Mouse (Mus musculus): ENCODE data around the gene R3hdm1. TPM values are rescaled to one million over a fixed set of nuclear protein-coding genes. Genes with fewer than 3 reads are reported as not detected.

R3hdm1 gene
- total and polyA plus RNA-seq, 3 experiments: 17.7 to 164 (median 106) TPM

GRCm38 (mm10) chr1:128243996-128244726, 141.1 kb downstream of the R3hdm1 start (continued):
- TF ChIP-seq TCF12 (IDR thresholded peaks at IDR 0.05; ENCODE audit: low read depth, low read length): peak; percentile 30; the same call in 1 of the 2 replicates
- TF ChIP-seq POLR2AphosphoS2 (IDR thresholded peaks at IDR 0.05; ENCODE audit: low read length): peak; percentile 81
- TF ChIP-seq POLR2AphosphoS5 (IDR thresholded peaks at IDR 0.05; ENCODE audit: borderline replicate concordance, low read depth, low read length): no peak

GRCm38 (mm10) chr1:128244727-128245355, 141.7 kb downstream of the R3hdm1 start:
- Histone ChIP-seq H3K27ac (ENCODE audit: control insufficient read depth, low read depth, low read length) (peak overlapping the region; percentile 68), H3K4me3 (ENCODE audit: control insufficient read depth in 1 of 2, insufficient read depth in 1 of 2, low read depth in 2 of 2, low read length in 2 of 2) (peak overlapping the region; percentile 73 to 87), H3K36me3 (ENCODE audit: control insufficient read depth in 1 of 2, insufficient read depth in 2 of 2, low read length in 2 of 2) (peaks cover 2 to 14% of the 10 kb centered on the region in 2 experiments), H3K79me2 (ENCODE audit: control insufficient read depth, insufficient read depth, low read length, poor library complexity) (peaks cover 32% of the 10 kb centered on the region), H3K27me3 (ENCODE audit: control insufficient read depth in 1 of 2, insufficient read depth in 2 of 2, low read length in 2 of 2) (no peaks in the 10 kb centered on the region), H3K9ac (ENCODE audit: control insufficient read depth, low read depth, low read length, poor library complexity, severe bottlenecking) (peak overlapping the region; percentile 87), H3K4me1 (ENCODE audit: control insufficient read depth in 1 of 2, insufficient read depth in 2 of 2, low read length in 2 of 2) (peaks cover 2 to 3% of the 10 kb centered on the region in 2 experiments; a peak in 2 of 4 replicates), H3K9me3 (replicated peaks; ENCODE audit: insufficient read depth, low read length) (no peaks in the 10 kb centered on the region)
- DNase-seq (ENCODE audit: low read depth, low spot score): peak; percentile 85
- peak; percentile 74 for TF ChIP-seq MXI1 (IDR thresholded peaks at IDR 0.05; ENCODE audit: low read depth, low read length)
- TF ChIP-seq RCOR1 (IDR thresholded peaks at IDR 0.05; ENCODE audit: low read depth, low read length): no peak
- no peak for TF ChIP-seq CHD2 (IDR thresholded peaks at IDR 0.05; ENCODE audit: low read length)
- TF ChIP-seq MYB (IDR thresholded peaks at IDR 0.05; ENCODE audit: low read depth, low read length): no peak
- TF ChIP-seq ZC3H11A (IDR thresholded peaks at IDR 0.05; ENCODE audit: low read depth, low read length): no peak
- peak; percentile 60; the same call in 1 of the 2 replicates for TF ChIP-seq ZNF384 (IDR thresholded peaks at IDR 0.05; ENCODE audit: low read depth, low read length)
- TF ChIP-seq ZKSCAN1 (IDR thresholded peaks at IDR 0.05; ENCODE audit: low read depth, low read length): no peak
- TF ChIP-seq NRF1 (IDR thresholded peaks at IDR 0.05; ENCODE audit: insufficient read depth, low read depth, low read length, poor library complexity, severe bottlenecking): no peak
- TF ChIP-seq CTCF (IDR thresholded peaks at IDR 0.05 in 2 of 3, conservative IDR thresholded peaks at IDR 0.05 in 1 of 3; ENCODE audit: control insufficient read depth in 1 of 3, insufficient read depth in 1 of 3, low read depth in 2 of 3, low read length in 3 of 3, poor library complexity in 1 of 3, severe bottlenecking in 1 of 3): no peak
- TF ChIP-seq BHLHE40 (IDR thresholded peaks at IDR 0.05; ENCODE audit: borderline replicate concordance, low read depth, low read length): no peak
- no peak for TF ChIP-seq MAX (IDR thresholded peaks at IDR 0.05; ENCODE audit: low read length)
- peak; percentile 17; the same call in 1 of the 2 replicates for TF ChIP-seq GATA1 (IDR thresholded peaks at IDR 0.05; ENCODE audit: low read depth, low read length)
- no peak for TF ChIP-seq MEF2A (IDR thresholded peaks at IDR 0.05; ENCODE audit: extremely low read depth, insufficient replicate concordance, low read depth, low read length, poor library complexity, severe bottlenecking)
- TF ChIP-seq SMC3 (IDR thresholded peaks at IDR 0.05; ENCODE audit: low read depth, low read length): no peak
- no peak for TF ChIP-seq CHD1 (IDR thresholded peaks at IDR 0.05; ENCODE audit: low read depth, low read length)
- no peak for TF ChIP-seq POLR2AphosphoS5 (IDR thresholded peaks at IDR 0.05; ENCODE audit: borderline replicate concordance, low read depth, low read length)
- TF ChIP-seq GABPA (IDR thresholded peaks at IDR 0.05; ENCODE audit: low read depth, low read length): no peak
- TF ChIP-seq JUND (IDR thresholded peaks at IDR 0.05; ENCODE audit: low read depth, low read length): no peak
- TF ChIP-seq E2F4 (IDR thresholded peaks at IDR 0.05; ENCODE audit: borderline replicate concordance, low read depth, low read length): no peak
- no peak for TF ChIP-seq ELF1 (IDR thresholded peaks at IDR 0.05; ENCODE audit: low read depth, low read length)
- TF ChIP-seq USF1 (IDR thresholded peaks at IDR 0.05; ENCODE audit: low read depth, low read length): peak; percentile 64; the same call in 1 of the 2 replicates
- no peak for TF ChIP-seq KAT2A (conservative IDR thresholded peaks at IDR 0.05; ENCODE audit: low read depth, low read length)
- TF ChIP-seq TCF12 (IDR thresholded peaks at IDR 0.05; ENCODE audit: low read depth, low read length): peak; percentile 36; the same call in 1 of the 2 replicates
- TF ChIP-seq ETS1 (IDR thresholded peaks at IDR 0.05; ENCODE audit: low read depth, low read length): peak; percentile 95
- peak; percentile 95 for TF ChIP-seq SIN3A (IDR thresholded peaks at IDR 0.05; ENCODE audit: low read length)
- TF ChIP-seq RAD21 (IDR thresholded peaks at IDR 0.05; ENCODE audit: low read depth, low read length): no peak
- no peak for TF ChIP-seq USF2 (IDR thresholded peaks at IDR 0.05; ENCODE audit: borderline replicate concordance in 1 of 2, insufficient read depth in 1 of 2, low read depth in 1 of 2, low read length in 2 of 2)
- TF ChIP-seq MYC (IDR thresholded peaks at IDR 0.05; ENCODE audit: low read depth, low read length): peak; percentile 24; the same call in 1 of the 2 replicates
- no peak for TF ChIP-seq HCFC1 (IDR thresholded peaks at IDR 0.05; ENCODE audit: low read depth, low read length)
- peak; percentile 26; the same call in 1 of the 2 replicates for TF ChIP-seq TAL1 (IDR thresholded peaks at IDR 0.05; ENCODE audit: low read length)
- TF ChIP-seq EP300 (IDR thresholded peaks at IDR 0.05; ENCODE audit: low read depth in 1 of 2, low read length in 2 of 2): peak; percentile 38 to 55; a peak in 2 of 4 replicates
